Mouse (Mus musculus) adrenal gland, postnatal 4 days (tissue): Measurements from ENCODE around the gene Mcmbp. TPM values are rescaled to one million over a fixed set of nuclear protein-coding genes. Genes with fewer than 3 reads are reported as not detected.
"Not testable (repeated sequence)": the region's sequence is repeated elsewhere in the genome, so short reads cannot be mapped to it uniquely, and the experiment has no call there.

ENCODE experiments used
- DNase-seq, 2 experiments: peaks; one replicate each; pipeline ENCODE4 v3.0.0; 2021 to 2022; ENCODE audit warnings: low spot score in 2 of 2, mixed read lengths in 2 of 2
- total RNA-seq, 2 experiments: library from RNA; stranded (reverse); gene quantifications; 2 replicates each; pipeline ENCODE4 v1.2.3; 2021

Gene Mcmbp
- total RNA-seq, 2 experiments from 2014 or later = 49.0 to 50.8 TPM

GRCm38 (mm10) chr7:128724761-128725160, 15.5 kb downstream of the Mcmbp start:
- peak in 1 of 2 experiments; percentile 28 for DNase-seq

GRCm38 (mm10) chr7:128717991-128718390, 22.3 kb downstream of the Mcmbp start:
- DNase-seq = no peak

GRCm38 (mm10) chr7:128705735-128706134, 34.6 kb downstream of the Mcmbp start:
- peak; percentile 15 to 16 for DNase-seq

GRCm38 (mm10) chr7:128699959-128700358, 40.3 kb downstream of the Mcmbp start:
- DNase-seq = not testable (repeated sequence)

- DNase-seq = no peak
These were observed 45.4 kb downstream of the Mcmbp start for GRCm38 (mm10) chr7:128694848-128695247.

- DNase-seq = no peak
These were observed 48.1 kb downstream of the Mcmbp start for GRCm38 (mm10) chr7:128692163-128692562.

- no peak for DNase-seq
These were observed 49.5 kb downstream of the Mcmbp start for GRCm38 (mm10) chr7:128690796-128691195.

- DNase-seq = peak; percentile 70 to 72
These were observed 50.2 kb downstream of the Mcmbp start for GRCm38 (mm10) chr7:128690070-128690469.

- DNase-seq = no peak
These were observed 50.9 kb downstream of the Mcmbp start for GRCm38 (mm10) chr7:128689347-128689746.

- peak; percentile 31 to 46 for DNase-seq
These were observed 52.3 kb downstream of the Mcmbp start for GRCm38 (mm10) chr7:128687821-128688564.

GRCm38 (mm10) chr7:128678546-128678945, 61.7 kb downstream of the Mcmbp start:
- no peak for DNase-seq

- DNase-seq = peak; percentile 10 to 36
These were observed 67.8 kb downstream of the Mcmbp start for GRCm38 (mm10) chr7:128672408-128673010.

- DNase-seq = no peak
These were observed 68.3 kb downstream of the Mcmbp start for GRCm38 (mm10) chr7:128671952-128672351.

- DNase-seq = no peak
These were observed 71.5 kb downstream of the Mcmbp start for GRCm38 (mm10) chr7:128668831-128669230.

GRCm38 (mm10) chr7:128667788-128668187, 72.5 kb downstream of the Mcmbp start:
- DNase-seq = no peak

- no peak for DNase-seq
These were observed 75.4 kb downstream of the Mcmbp start for GRCm38 (mm10) chr7:128664861-128665377.

GRCm38 (mm10) chr7:128663906-128664305, 76.4 kb downstream of the Mcmbp start:
- no peak for DNase-seq

GRCm38 (mm10) chr7:128656970-128657369, 83.3 kb downstream of the Mcmbp start:
- DNase-seq = no peak
